Comparison of ENCODE assay signal across 7 mouse cellular contexts in genomic region chr19:40660510-40660909, GRCm38 (mm10). TPM values are rescaled to one million over a fixed set of nuclear protein-coding genes. Genes with fewer than 3 reads are reported as not detected.
DNase-seq lines count a peak whose midpoint lies in the region; ATAC-seq and TF ChIP-seq lines count a peak whose summit lies in the region.

No protein-coding gene starts in this region.

- 16% methylated on average over 9 of the region's 9 CpGs for WGBS in lung, embryonic 15.5 days
- 9% methylated on average over 9 of the region's 9 CpGs for WGBS in forebrain, embryonic 13.5 days
- WGBS in limb, embryonic 14.5 days, result 17% methylated on average over 9 of the region's 9 CpGs
- WGBS in stomach, embryonic 14.5 days, result 22% methylated on average over 9 of the region's 9 CpGs

- peak overlapping the region; percentile 34 for H3K4me3 ChIP-seq in lung, embryonic 15.5 days
- H3K4me3 ChIP-seq in forebrain, embryonic 13.5 days, result peak overlapping the region; percentile 43
- H3K4me3 ChIP-seq in limb, embryonic 14.5 days (replicated peaks; ENCODE audit: low read length), result peak overlapping the region; percentile 23
- H3K4me3 ChIP-seq in stomach, embryonic 14.5 days (ENCODE audit: low read depth, low read length), result peak overlapping the region; percentile 29

- no peaks in the 10 kb centered on the region for H3K9me3 ChIP-seq in lung, embryonic 15.5 days
- H3K9me3 ChIP-seq in forebrain, embryonic 13.5 days (replicated peaks), result no peaks in the 10 kb centered on the region
- H3K9me3 ChIP-seq in limb, embryonic 14.5 days (ENCODE audit: control insufficient read depth, low read length), result no peaks in the 10 kb centered on the region
- no peaks in the 10 kb centered on the region for H3K9me3 ChIP-seq in stomach, embryonic 14.5 days (ENCODE audit: control insufficient read depth, low read depth, low read length)

- H3K27ac ChIP-seq in lung, embryonic 15.5 days, result peak overlapping the region; percentile 70
- peak overlapping the region; percentile 89 for H3K27ac ChIP-seq in forebrain, embryonic 13.5 days
- H3K27ac ChIP-seq in limb, embryonic 14.5 days (replicated peaks; ENCODE audit: low read depth, low read length), result no peak overlapping the region; the same call in 1 of the 2 replicates
- peak overlapping the region; percentile 52; the same call in 1 of the 2 replicates for H3K27ac ChIP-seq in stomach, embryonic 14.5 days (ENCODE audit: low read length)

- peak overlapping the region; percentile 60 for H3K4me2 ChIP-seq in lung, embryonic 15.5 days
- peak overlapping the region; percentile 62 for H3K4me2 ChIP-seq in forebrain, embryonic 13.5 days
- H3K4me2 ChIP-seq in limb, embryonic 14.5 days (replicated peaks; ENCODE audit: low read depth, low read length, severe bottlenecking), result peak overlapping the region; percentile 45
- H3K4me2 ChIP-seq in stomach, embryonic 14.5 days (replicated peaks; ENCODE audit: low read depth, low read length), result peak overlapping the region; percentile 44

- no peak for ATAC-seq in lung, embryonic 15.5 days (ENCODE audit: borderline replicate concordance, extremely low read depth, low FRiP score, low TSS enrichment)
- ATAC-seq in forebrain, embryonic 13.5 days, result peak; percentile 57
- ATAC-seq in limb, embryonic 14.5 days (ENCODE audit: low FRiP score, low read depth), result no peak
- no peak for ATAC-seq in stomach, embryonic 14.5 days (ENCODE audit: insufficient number of reproducible peaks, insufficient read depth, low FRiP score, low read depth)

- no peak for TF ChIP-seq POLR2A in limb, embryonic 14.5 days (IDR thresholded peaks at IDR 0.05; ENCODE audit: borderline replicate concordance, extremely low read depth, insufficient read depth, insufficient read length)

- H3K9ac ChIP-seq in lung, embryonic 15.5 days, result peak overlapping the region; percentile 31
- peak overlapping the region; percentile 64 for H3K9ac ChIP-seq in forebrain, embryonic 13.5 days
- H3K9ac ChIP-seq in limb, embryonic 14.5 days (ENCODE audit: low read depth, low read length, severe bottlenecking), result peak overlapping the region; percentile 46
- 0 out of 2 replicates have a peak overlapping the region, but pooled peaks have one; percentile 2 for H3K9ac ChIP-seq in stomach, embryonic 14.5 days (replicated peaks; ENCODE audit: low read depth, low read length)

- H3K36me3 ChIP-seq in lung, embryonic 15.5 days, result no peaks in the 10 kb centered on the region
- H3K36me3 ChIP-seq in forebrain, embryonic 13.5 days (ENCODE audit: poor library complexity, severe bottlenecking), result no peaks in the 10 kb centered on the region
- no peaks in the 10 kb centered on the region for H3K36me3 ChIP-seq in limb, embryonic 14.5 days (ENCODE audit: control insufficient read depth, insufficient read depth, low read length)
- H3K36me3 ChIP-seq in stomach, embryonic 14.5 days (ENCODE audit: control insufficient read depth, insufficient read depth, low read length), result no peaks in the 10 kb centered on the region

- DNase-seq in lung, postnatal 25 days (ENCODE audit: low spot score), result no peak
- no peak for DNase-seq in limb, embryonic 14.5 days (ENCODE audit: low spot score)
- no peak for DNase-seq in cerebellum, postnatal 36 days
- DNase-seq in frontal cortex, postnatal 36 days (ENCODE audit: low spot score in 2 of 2), result no peak

- H3K27me3 ChIP-seq in lung, embryonic 15.5 days, result no peaks in the 10 kb centered on the region; the same call in 1 of the 2 replicates
- no peaks in the 10 kb centered on the region for H3K27me3 ChIP-seq in forebrain, embryonic 13.5 days
- H3K27me3 ChIP-seq in limb, embryonic 14.5 days (ENCODE audit: control insufficient read depth, insufficient read depth, low read length), result 0 out of 2 replicates have a peak, but pooled peaks cover 6% of the 10 kb centered on the region
- H3K27me3 ChIP-seq in stomach, embryonic 14.5 days (ENCODE audit: control insufficient read depth, insufficient read depth, low read length), result no peaks in the 10 kb centered on the region

- peaks cover 33% of the 10 kb centered on the region for H3K4me1 ChIP-seq in lung, embryonic 15.5 days
- H3K4me1 ChIP-seq in forebrain, embryonic 13.5 days, result peaks cover 42% of the 10 kb centered on the region
- peaks cover 11% of the 10 kb centered on the region for H3K4me1 ChIP-seq in limb, embryonic 14.5 days (ENCODE audit: control insufficient read depth, insufficient read depth, low read length)
- H3K4me1 ChIP-seq in stomach, embryonic 14.5 days (ENCODE audit: control insufficient read depth, insufficient read depth, low read length), result 0 out of 2 replicates have a peak, but pooled peaks cover 15% of the 10 kb centered on the region

RNA-seq across cellular contexts. Expression of gene Entpd1, which starts 48.3 kb away (rescaled TPM):
- 13.5 and 16.1 TPM in 2 replicates for polyA plus RNA-seq in lung, embryonic 15.5 days (2015; fragmentation: Nextera tagmentation; extraction: Ambion mirVana)
- 8.8 and 12.4 TPM in 2 replicates for polyA plus RNA-seq in forebrain, embryonic 13.5 days (2015; fragmentation: Nextera tagmentation; extraction: Ambion mirVana)
- polyA plus RNA-seq in limb, embryonic 14.5 days (2012; rRNA removed), result 7.4 and 9.5 TPM in 2 replicates
- polyA plus RNA-seq in limb, embryonic 14.5 days (2014; fragmentation: Nextera tagmentation; extraction: Ambion mirVana), result 9.8 and 11.0 TPM in 2 replicates
- polyA plus RNA-seq in stomach, embryonic 14.5 days (2014; fragmentation: Nextera tagmentation; extraction: Ambion mirVana), result 11.3 and 12.2 TPM in 2 replicates

RNA-seq across cellular contexts. Expression of gene Tctn3, which starts 48.5 kb away (rescaled TPM):
- 10.8 and 11.8 TPM in 2 replicates for polyA plus RNA-seq in lung, embryonic 15.5 days (2015; fragmentation: Nextera tagmentation; extraction: Ambion mirVana)
- polyA plus RNA-seq in forebrain, embryonic 13.5 days (2015; fragmentation: Nextera tagmentation; extraction: Ambion mirVana), result 11.6 and 12.7 TPM in 2 replicates
- polyA plus RNA-seq in limb, embryonic 14.5 days (2012; rRNA removed), result 17.0 and 22.3 TPM in 2 replicates
- 11.4 and 13.1 TPM in 2 replicates for polyA plus RNA-seq in limb, embryonic 14.5 days (2014; fragmentation: Nextera tagmentation; extraction: Ambion mirVana)
- 10.4 and 11.4 TPM in 2 replicates for polyA plus RNA-seq in stomach, embryonic 14.5 days (2014; fragmentation: Nextera tagmentation; extraction: Ambion mirVana)

Comparison
In these comparisons a context has a peak if more than half of its experiments do, and no peak if none do; other contexts are left out.
1. H3K9ac ChIP-seq: peak in every context shown above with its lines; median percentile 64 in forebrain, embryonic 13.5 days; 46 in limb, embryonic 14.5 days; 31 in lung, embryonic 15.5 days; 2 in stomach, embryonic 14.5 days.